ENCODE assay signal across 9 mouse cellular contexts in genomic region chr7:129256621-129257373, GRCm38 (mm10). TPM values are rescaled to one million over a fixed set of nuclear protein-coding genes. Genes with fewer than 3 reads are reported as not detected.
DNase-seq lines count a peak whose midpoint lies in the region; ATAC-seq and TF ChIP-seq lines count a peak whose summit lies in the region.
"Had no signal": no experiment of that assay in that cellular context is flagged by ENCODE, and none has a peak within 500 bp of the region (broad histone marks: within the 10 kb centered on the region; RNA-seq: fewer than 3 reads in every experiment).

Gene Plpp4 (plus strand): TSS chr7:129257031.

- H3K27ac ChIP-seq in liver, postnatal 0 days (ENCODE audit: low read depth), result no peak within 1 kb of the TSS

- TF ChIP-seq EP300 in liver, postnatal 0 days (IDR thresholded peaks at IDR 0.05; ENCODE audit: low read depth), result no peak

- TF ChIP-seq CTCF in liver, postnatal 0 days (IDR thresholded peaks at IDR 0.05; ENCODE audit: low read depth), result no peak

- peaks cover 31% of the 10 kb centered on the region for H3K27me3 ChIP-seq in liver, postnatal 0 days (ENCODE audit: insufficient read depth, low read length)

- H3K36me3 ChIP-seq in liver, postnatal 0 days (replicated peaks; ENCODE audit: insufficient read depth, low read length), result no peaks in the 10 kb centered on the region

- H3K9me3 ChIP-seq in liver, postnatal 0 days (ENCODE audit: low read length), result no peaks in the 10 kb centered on the region

- H3K9ac ChIP-seq in liver, postnatal 0 days (replicated peaks), result no peak within 1 kb of the TSS

- no peak for ATAC-seq in liver, postnatal 0 days

- WGBS in liver, postnatal 0 days (ENCODE audit: insufficient replicate concordance), result 2% methylated on average over 41 of the region's 66 CpGs

- H3K4me2 ChIP-seq in liver, postnatal 0 days (ENCODE audit: low read depth, low read length), result 0 out of 2 replicates have a peak within 1 kb of the TSS, but pooled peaks have one; percentile 9

- H3K4me3 ChIP-seq in liver, postnatal 0 days (ENCODE audit: low read depth, low read length), result no peak within 1 kb of the TSS

- H3K4me1 ChIP-seq in liver, postnatal 0 days (ENCODE audit: insufficient read depth), result no peaks in the 10 kb centered on the region

- peak; percentile 74 for DNase-seq in heart, adult 11 months
- no peak for DNase-seq in heart, adult 8-10 months (ENCODE audit: low spot score)
- DNase-seq in adrenal gland, postnatal 36 days, result peak; percentile 25 to 33
- DNase-seq in gastrocnemius, postnatal 25 days, result peak; percentile 11
- peak; percentile 64 to 73 for DNase-seq in kidney, postnatal 4 days
- no peak for DNase-seq in liver, postnatal 0 days
- DNase-seq in right cerebral cortex, postnatal 25 days, result peak; percentile 71
- DNase-seq in cerebellum, adult 8-10 months, result no peak

RNA-seq across cellular contexts. Expression of gene Plpp4, which starts in this region (rescaled TPM):
- total RNA-seq in heart, adult 8-10 months (2022), result not detected
- not detected for total RNA-seq in adrenal gland, postnatal 36 days (2021)
- not detected for total RNA-seq in gastrocnemius, postnatal 25 days (2021)
- polyA plus RNA-seq in liver, postnatal 0 days (2015; fragmentation: Nextera tagmentation; extraction: Ambion mirVana), result not detected in 2 replicates
- total RNA-seq: CH12.LX had no signal

Comparison
In these comparisons a context has a peak if more than half of its experiments do, and no peak if none do; other contexts are left out.
1. DNase-seq: peak in heart, adult 11 months (single experiment), kidney, postnatal 4 days (2 of 2) and right cerebral cortex, postnatal 25 days (single experiment); none in heart, adult 8-10 months (single experiment), liver, postnatal 0 days (single experiment) and cerebellum, adult 8-10 months (single experiment).
2. Peak in DNase-seq in adrenal gland, postnatal 36 days; RNA of the gene not detected or under 1 TPM.
3. Peak in DNase-seq in gastrocnemius, postnatal 25 days; RNA of the gene not detected or under 1 TPM.